Mouse (Mus musculus) midbrain, postnatal 0 days (tissue): Measurements from ENCODE around the gene Pds5b. TPM values are rescaled to one million over a fixed set of nuclear protein-coding genes. Genes with fewer than 3 reads are reported as not detected.
"Not testable (repeated sequence)": the region's sequence is repeated elsewhere in the genome, so short reads cannot be mapped to it uniquely, and the experiment has no call there.

Experiments used
- ATAC-seq: fragments of 200-750 bp; cut with Nextera tagmentation; 2 replicates; pipeline ENCODE4 v1.8.0; 2017; ENCODE audit warnings: moderate number of reproducible peaks, mild to moderate bottlenecking, moderate TSS enrichment, moderate library complexity; ENCODE audit not compliant: low FRiP score
- DNase-seq: peaks from one replicate; pipeline ENCODE4 v3.0.0-alpha.2; 2015; ENCODE audit warnings: low spot score
- H3K27ac ChIP-seq: fragments of 300-500 bp; sonication (generic); 2 replicates; pipeline ENCODE4 v1.5.1; 2014; ENCODE audit warnings: low read depth, mild to moderate bottlenecking, low read length, mixed read lengths
- H3K27me3 ChIP-seq: fragments of 300-500 bp; sonication (generic); 2 replicates; pipeline ENCODE4 v1.6.1; 2014; ENCODE audit warnings: low read length, control low read depth, mixed read lengths; ENCODE audit not compliant: insufficient read depth
- H3K36me3 ChIP-seq: fragments of 300-500 bp; sonication (generic); 2 replicates; pipeline ENCODE4 v1.6.1; 2014; ENCODE audit warnings: low read length, control low read depth, mixed read lengths; ENCODE audit not compliant: insufficient read depth
- H3K4me1 ChIP-seq: fragments of 300-500 bp; sonication (generic); 2 replicates; pipeline ENCODE4 v1.6.1; 2014; ENCODE audit warnings: mild to moderate bottlenecking, control low read depth, antibody characterized with exemption, low read length, mixed read lengths; ENCODE audit not compliant: insufficient read depth
- H3K4me2 ChIP-seq: fragments of 300-500 bp; sonication (generic); 2 replicates; pipeline ENCODE4 v1.6.1; 2014; ENCODE audit warnings: low read depth, mild to moderate bottlenecking, low read length, mixed read lengths; ENCODE audit not compliant: poor library complexity, severe bottlenecking
- H3K4me3 ChIP-seq: fragments of 300-500 bp; sonication (generic); 2 replicates; pipeline ENCODE4 v1.5.1; 2014; ENCODE audit warnings: low read depth, mild to moderate bottlenecking, low read length, moderate library complexity
- H3K9ac ChIP-seq: fragments of 300-500 bp; sonication (generic); replicated peaks from 2 replicates; pipeline ENCODE4 v1.6.1; 2014; ENCODE audit warnings: mild to moderate bottlenecking, low read length, moderate library complexity, mixed read lengths; ENCODE audit not compliant: poor library complexity, severe bottlenecking
- H3K9me3 ChIP-seq: fragments of 300-500 bp; sonication (generic); 2 replicates; pipeline ENCODE4 v1.6.1; 2016; ENCODE audit warnings: low read length, control low read depth
- CTCF ChIP-seq: IDR thresholded peaks from 2 replicates; pipeline ENCODE4 v1.5.1; 2016; ENCODE audit warnings: antibody characterized with exemption, mild to moderate bottlenecking
- WGBS: fragments of 180-500 bp; shearing (Covaris S2); extraction: QIAGEN DNeasy Blood & Tissue Kit; methylation state at CpG from one replicate; pipeline ENCODE4 v1.1.7; 2014; 5-methylcytosine and 5-hydroxymethylcytosine counted together
- polyA plus RNA-seq: library from polyadenylated mRNA; unstranded; fragments of >200 nt; fragmentation: Nextera tagmentation; extraction: Ambion mirVana; gene quantifications from 2 replicates; pipeline ENCODE4 v1.2.1, GENCODE M21; 2015
- total RNA-seq: library from RNA; depleted of rRNA; stranded (reverse); fragments of >200 nt; gene quantifications from 2 replicates; pipeline ENCODE4 v1.2.3, GENCODE M21; 2014

The Pds5b gene
- total and polyA plus RNA-seq, 2 experiments from 2014 or later = 18.8 to 44.1 TPM

GRCm38 (mm10) chr5:150711503-150711902, 38.0 kb downstream of the Pds5b start:
- ATAC-seq (no peak), DNase-seq (no peak)
- TF ChIP-seq CTCF = no peak
- no peak overlapping the region for H3K27ac ChIP-seq
- no peak overlapping the region for H3K9ac ChIP-seq
- H3K9me3 ChIP-seq = no peaks in the 10 kb centered on the region
- H3K4me2 ChIP-seq = no peak overlapping the region
- H3K4me1 ChIP-seq = no peaks in the 10 kb centered on the region
- H3K36me3 ChIP-seq = no peaks in the 10 kb centered on the region
- no peak overlapping the region for H3K4me3 ChIP-seq
- 90% methylated on average over 4 of the region's 4 CpGs for WGBS
- no peaks in the 10 kb centered on the region for H3K27me3 ChIP-seq

- Histone ChIP-seq H3K4me2 (no peak overlapping the region), H3K4me3 (no peak overlapping the region), H3K9me3 (no peaks in the 10 kb centered on the region), H3K4me1 (no peaks in the 10 kb centered on the region), H3K27ac (no peak overlapping the region), H3K9ac (no peak overlapping the region), H3K27me3 (no peaks in the 10 kb centered on the region), H3K36me3 (no peaks in the 10 kb centered on the region)
- DNase-seq (no peak), ATAC-seq (no peak)
- no peak for TF ChIP-seq CTCF
Observed at GRCm38 (mm10) chr5:150713431-150713830, 39.9 kb downstream of the Pds5b start.

GRCm38 (mm10) chr5:150717775-150718174, 44.2 kb downstream of the Pds5b start:
- Histone ChIP-seq H3K9me3 (no peaks in the 10 kb centered on the region), H3K27ac (no peak overlapping the region), H3K4me2 (no peak overlapping the region), H3K4me1 (no peaks in the 10 kb centered on the region), H3K9ac (no peak overlapping the region), H3K4me3 (no peak overlapping the region), H3K27me3 (no peaks in the 10 kb centered on the region), H3K36me3 (no peaks in the 10 kb centered on the region)
- 8% methylated on average over 4 of the region's 4 CpGs for WGBS
- no peak for ATAC-seq
- peak; percentile 70 for DNase-seq
- TF ChIP-seq CTCF = peak; percentile 72

GRCm38 (mm10) chr5:150724641-150725040, 51.1 kb downstream of the Pds5b start:
- DNase-seq = no peak
- ATAC-seq = no peak
- no peaks in the 10 kb centered on the region for H3K9me3 ChIP-seq
- H3K4me2 ChIP-seq = no peak overlapping the region
- H3K4me3 ChIP-seq = no peak overlapping the region
- H3K4me1 ChIP-seq = no peaks in the 10 kb centered on the region
- H3K36me3 ChIP-seq = peaks cover 3% of the 10 kb centered on the region
- 91% methylated on average over 1 of the region's 1 CpGs for WGBS
- H3K9ac ChIP-seq = no peak overlapping the region
- H3K27me3 ChIP-seq = no peaks in the 10 kb centered on the region
- no peak overlapping the region for H3K27ac ChIP-seq
- TF ChIP-seq CTCF = no peak

- H3K27me3 ChIP-seq, H3K4me2 ChIP-seq, H3K9me3 ChIP-seq, H3K9ac ChIP-seq, H3K36me3 ChIP-seq, H3K4me3 ChIP-seq, DNase-seq, H3K27ac ChIP-seq, ATAC-seq, H3K4me1 ChIP-seq: not testable (repeated sequence)
- WGBS = 93% methylated on average over 3 of the region's 3 CpGs
Observed at GRCm38 (mm10) chr5:150737028-150737427, 63.5 kb downstream of the Pds5b start.

GRCm38 (mm10) chr5:150739311-150739710, 65.8 kb downstream of the Pds5b start:
- Histone ChIP-seq H3K9me3 (no peaks in the 10 kb centered on the region), H3K27ac (no peak overlapping the region), H3K4me3 (no peak overlapping the region), H3K4me2 (no peak overlapping the region), H3K4me1 (no peaks in the 10 kb centered on the region), H3K36me3 (peaks cover 7% of the 10 kb centered on the region; the same call in 1 of the 2 replicates), H3K9ac (no peak overlapping the region), H3K27me3 (no peaks in the 10 kb centered on the region)
- DNase-seq (no peak), ATAC-seq (no peak)
- no peak for TF ChIP-seq CTCF
- WGBS = 91% methylated on average over 7 of the region's 7 CpGs
